Mouse (Mus musculus) spleen, adult 12 weeks (tissue): Measurements from ENCODE around the gene Mok.

Experiments
- DNase-seq: peaks from one replicate; pipeline ENCODE4 v3.0.0; 2022; ENCODE audit warnings: low spot score

Gene Mok

GRCm38 (mm10) chr12:110808848-110809247 is 31.9 kb downstream of the Mok start:
- DNase-seq: no peak

- DNase-seq: no peak
These were observed 32.3 kb downstream of the Mok start for GRCm38 (mm10) chr12:110808430-110808829.

DNA sequence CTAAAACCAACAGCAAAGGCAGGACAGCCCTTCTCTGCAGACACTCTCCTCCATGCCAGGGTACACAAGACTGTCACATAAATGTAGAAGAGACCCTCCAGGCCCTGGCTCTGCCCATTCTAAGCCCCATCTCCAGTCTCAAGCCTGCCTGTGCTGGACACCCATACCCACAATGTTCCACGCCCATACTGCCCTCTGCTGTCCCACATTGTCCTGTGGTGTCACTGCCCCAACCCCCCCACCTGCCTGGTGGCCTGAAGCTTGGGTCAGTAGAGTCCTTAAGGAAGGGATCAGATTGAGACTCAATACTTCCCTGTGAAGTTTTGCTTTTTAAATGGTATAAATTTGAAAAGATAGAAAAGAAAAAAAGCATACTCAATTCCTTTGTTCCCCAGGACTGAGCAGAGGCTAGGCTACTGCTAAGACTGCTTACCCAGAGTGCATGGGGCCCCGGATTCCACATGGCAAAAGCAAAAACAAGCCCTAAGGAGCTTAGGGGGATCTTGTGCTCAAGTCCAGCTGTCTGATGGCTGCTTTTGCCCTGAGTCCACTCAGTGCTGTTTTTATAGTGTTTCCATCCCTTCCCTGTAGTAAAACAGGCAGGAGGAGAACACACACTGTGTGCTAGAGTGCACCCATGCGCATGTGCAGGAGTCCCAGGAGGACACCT is 34.3 kb downstream of the Mok start:
- DNase-seq: no peak

DNA sequence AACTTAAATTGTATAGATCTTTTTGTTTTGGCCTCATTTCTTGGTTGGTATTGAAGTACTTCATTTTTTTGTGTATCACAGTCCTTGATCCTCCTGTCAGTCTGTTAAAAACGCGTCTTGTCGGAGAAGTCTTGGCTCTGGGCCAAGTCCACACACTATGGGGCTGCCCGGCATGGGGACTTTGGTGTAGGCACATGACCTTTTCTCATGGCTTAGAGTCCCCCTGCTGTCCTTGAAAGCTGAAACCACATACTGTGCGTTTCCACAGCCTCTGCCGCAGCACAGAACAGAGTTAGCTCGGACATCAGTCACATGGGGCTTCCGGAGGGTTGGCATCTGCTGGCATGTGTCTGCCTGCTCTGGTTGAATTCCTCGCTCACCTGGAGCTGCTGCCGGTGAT is 36.5 kb downstream of the Mok start:
- DNase-seq: no peak

DNA sequence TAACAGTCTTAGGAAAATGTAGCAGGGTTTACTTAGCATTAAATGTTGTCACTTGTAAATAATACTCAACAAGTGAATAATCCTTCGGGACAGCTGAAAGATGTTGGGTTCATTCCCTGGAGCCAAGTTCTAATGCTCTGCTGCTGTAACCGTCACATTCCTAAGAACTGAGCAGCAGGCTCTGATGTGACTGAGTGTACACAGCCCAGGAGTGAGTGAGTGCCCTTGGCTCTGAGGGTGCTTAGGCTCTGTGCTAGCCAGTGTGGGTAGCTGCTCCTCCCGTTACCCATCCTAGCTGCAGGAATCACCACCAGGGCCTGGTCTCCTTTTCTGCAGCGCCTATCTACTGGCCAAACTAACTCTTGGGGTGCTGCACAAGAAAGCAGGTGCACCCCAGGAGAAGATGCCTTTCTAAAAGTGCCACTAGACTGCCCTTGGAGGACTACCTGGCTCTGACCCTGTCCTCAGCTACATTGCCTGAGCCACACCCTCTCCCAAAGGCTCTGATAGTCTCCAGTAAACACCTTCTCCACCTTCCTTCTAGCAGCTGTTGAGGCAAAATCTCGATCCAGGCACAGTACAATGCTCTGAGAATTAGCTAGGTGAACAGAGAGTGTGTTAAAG is 38.0 kb downstream of the Mok start:
- no peak for DNase-seq

GRCm38 (mm10) chr12:110801876-110802464 is 38.8 kb downstream of the Mok start:
- DNase-seq: no peak

GRCm38 (mm10) chr12:110799226-110799625 is 41.5 kb downstream of the Mok start:
- DNase-seq: no peak

GRCm38 (mm10) chr12:110797842-110798431 is 42.8 kb downstream of the Mok start:
- DNase-seq: no peak

GRCm38 (mm10) chr12:110797202-110797601 is 43.5 kb downstream of the Mok start:
- DNase-seq: no peak

- no peak for DNase-seq
These were observed 44.0 kb downstream of the Mok start for GRCm38 (mm10) chr12:110796748-110797147.

DNA sequence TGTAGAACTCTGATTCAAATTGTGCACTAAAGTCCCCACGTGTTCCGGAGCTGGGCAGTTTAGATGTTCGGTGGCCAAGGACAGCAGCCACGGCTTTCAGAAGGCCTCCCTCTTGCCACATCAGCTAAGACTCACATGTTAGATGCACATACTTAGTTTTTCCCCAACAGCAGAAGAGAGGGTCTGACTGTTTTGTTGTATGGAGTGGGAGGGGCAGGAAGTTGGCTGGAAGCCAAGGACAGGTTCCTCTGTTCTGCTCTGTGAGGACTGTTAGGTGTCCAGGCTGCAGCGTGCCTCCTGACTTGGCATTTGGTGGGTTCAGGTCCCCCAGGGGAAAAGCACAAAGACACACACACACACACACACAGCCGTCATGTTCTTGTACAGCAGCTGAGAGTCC is 45.7 kb downstream of the Mok start:
- no peak for DNase-seq

GRCm38 (mm10) chr12:110791026-110791425 is 49.7 kb downstream of the Mok start:
- DNase-seq: no peak

DNA sequence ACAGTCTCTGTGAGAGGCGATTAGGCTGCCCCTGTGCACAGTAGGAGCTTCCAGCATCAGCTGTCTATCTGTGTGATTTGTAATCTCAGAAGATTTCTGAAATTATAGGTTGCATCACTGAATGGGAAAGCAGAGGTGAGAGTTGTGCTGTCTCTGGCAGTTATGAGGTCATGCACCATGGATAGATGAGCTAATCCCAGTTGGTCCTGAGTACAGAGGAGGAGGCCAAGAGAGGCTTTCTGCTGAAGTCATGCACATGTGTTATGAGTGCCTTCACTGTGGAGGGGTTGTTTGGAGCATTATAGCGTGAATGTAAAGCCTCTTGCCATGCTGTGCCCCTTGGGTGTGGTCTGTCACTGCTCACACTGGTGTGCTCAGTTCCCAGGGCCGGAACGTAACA is 50.2 kb downstream of the Mok start:
- DNase-seq: no peak

DNA sequence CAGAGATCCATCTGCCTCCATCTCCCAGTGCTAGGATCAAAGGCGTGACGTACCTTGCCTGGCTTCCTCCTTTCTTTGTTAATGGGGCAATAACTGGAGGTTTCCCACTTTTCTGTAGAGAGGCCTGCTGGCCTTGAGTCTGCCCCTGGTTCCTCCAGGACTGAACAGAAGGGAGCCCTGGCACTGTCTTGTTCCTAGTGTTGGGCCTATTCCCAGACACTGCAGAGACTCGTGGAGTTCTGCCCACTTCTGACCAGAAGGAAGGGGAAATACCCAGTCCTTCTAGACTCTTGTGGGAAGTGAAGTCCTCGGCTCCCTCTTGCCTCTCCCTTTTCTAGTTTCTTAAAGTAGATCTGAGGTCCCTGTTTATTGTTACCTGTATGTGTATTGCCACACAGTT is 54.5 kb downstream of the Mok start:
- DNase-seq: no peak

- no peak for DNase-seq
These were observed 56.5 kb downstream of the Mok start for GRCm38 (mm10) chr12:110784211-110784610.

- no peak for DNase-seq
These were observed 58.5 kb downstream of the Mok start for GRCm38 (mm10) chr12:110782278-110782677.

- no peak for DNase-seq
These were observed 59.6 kb downstream of the Mok start for GRCm38 (mm10) chr12:110781181-110781580.

- DNase-seq: no peak
These were observed 61.4 kb downstream of the Mok start for GRCm38 (mm10) chr12:110779296-110779695.

- no peak for DNase-seq
These were observed 62.9 kb downstream of the Mok start for GRCm38 (mm10) chr12:110777853-110778252.

- DNase-seq: no peak
These were observed 64.9 kb downstream of the Mok start for GRCm38 (mm10) chr12:110775628-110776426.

DNA sequence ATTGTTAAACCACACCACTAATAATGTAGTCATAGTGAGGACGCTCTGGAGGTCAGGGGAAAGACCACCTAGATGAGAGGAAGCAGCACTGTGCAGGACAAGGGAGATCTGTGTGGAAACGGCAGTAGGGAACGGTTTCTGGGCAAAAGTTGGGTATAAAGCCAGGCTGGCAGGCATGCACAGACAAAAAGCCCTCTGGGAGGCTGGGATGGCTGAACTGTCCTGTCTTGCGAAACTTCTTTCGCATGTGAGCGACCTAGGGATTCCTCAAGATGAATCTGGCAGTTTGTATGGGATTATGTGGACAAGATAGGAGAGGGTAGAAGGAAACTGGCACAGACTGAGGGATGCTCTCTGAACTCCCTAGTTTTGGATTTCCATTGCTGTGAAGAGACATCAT is 68.8 kb downstream of the Mok start:
- no peak for DNase-seq

GRCm38 (mm10) chr12:110770479-110771247 is 70.1 kb downstream of the Mok start:
- DNase-seq: no peak
